Mouse (Mus musculus) adrenal gland, postnatal 36 days (tissue): Measurements from ENCODE around the gene Ntn4. TPM values are rescaled to one million over a fixed set of nuclear protein-coding genes. Genes with fewer than 3 reads are reported as not detected.

Source experiments
- DNase-seq, 2 experiments: peaks; one replicate each; pipeline ENCODE4 v3.0.0; 2021; ENCODE audit warnings: mixed read lengths in 1 of 2
- total RNA-seq, 2 experiments: library from RNA; stranded (reverse); gene quantifications; 2 replicates each; pipeline ENCODE4 v1.2.3; 2021

Gene Ntn4
- total RNA-seq, 2 experiments from 2014 or later: 14.7 to 15.2 TPM

GRCm38 (mm10) chr10:93641821-93642746 lies 1.6 kb downstream of the Ntn4 start:
- peak; percentile 12 to 39 for DNase-seq

- DNase-seq: peak in 1 of 2 experiments; percentile 8
Observed at GRCm38 (mm10) chr10:93642897-93643296, 2.4 kb downstream of the Ntn4 start.

GRCm38 (mm10) chr10:93644451-93644941 lies 4.0 kb downstream of the Ntn4 start:
- DNase-seq: no peak

- DNase-seq: peak in 1 of 2 experiments; percentile 43
Observed at GRCm38 (mm10) chr10:93647655-93648561, 7.4 kb downstream of the Ntn4 start.

GRCm38 (mm10) chr10:93648598-93649102 lies 8.2 kb downstream of the Ntn4 start:
- no peak for DNase-seq

- no peak for DNase-seq
Observed at GRCm38 (mm10) chr10:93649127-93649526, 8.6 kb downstream of the Ntn4 start.

- no peak for DNase-seq
Observed at GRCm38 (mm10) chr10:93649600-93649999, 9.1 kb downstream of the Ntn4 start.

- no peak for DNase-seq
Observed at GRCm38 (mm10) chr10:93653322-93653721, 12.8 kb downstream of the Ntn4 start.

- no peak for DNase-seq
Observed at GRCm38 (mm10) chr10:93655428-93655827, 14.9 kb downstream of the Ntn4 start.

- DNase-seq: no peak
Observed at GRCm38 (mm10) chr10:93659792-93660191, 19.3 kb downstream of the Ntn4 start.

- DNase-seq: peak in 1 of 2 experiments; percentile 16
Observed at GRCm38 (mm10) chr10:93661348-93661991, 21.0 kb downstream of the Ntn4 start.

GRCm38 (mm10) chr10:93662018-93662417 lies 21.5 kb downstream of the Ntn4 start:
- DNase-seq: no peak

- DNase-seq: no peak
Observed at GRCm38 (mm10) chr10:93666222-93666621, 25.7 kb downstream of the Ntn4 start.

- no peak for DNase-seq
Observed at GRCm38 (mm10) chr10:93666996-93667395, 26.5 kb downstream of the Ntn4 start.

GRCm38 (mm10) chr10:93672646-93673479 lies 32.4 kb downstream of the Ntn4 start:
- DNase-seq: peak in 1 of 2 experiments; percentile 21

GRCm38 (mm10) chr10:93679191-93680007 lies 38.9 kb downstream of the Ntn4 start:
- peak; percentile 68 to 74 for DNase-seq

GRCm38 (mm10) chr10:93680680-93681377 lies 40.3 kb downstream of the Ntn4 start:
- DNase-seq: no peak

GRCm38 (mm10) chr10:93682185-93682747 lies 41.8 kb downstream of the Ntn4 start:
- DNase-seq: no peak

GRCm38 (mm10) chr10:93683185-93683584 lies 42.7 kb downstream of the Ntn4 start:
- no peak for DNase-seq
